Mouse (Mus musculus): ENCODE results near the gene Hipk2.
"Not testable (repeated sequence)": the region's sequence is repeated elsewhere in the genome, so short reads cannot be mapped to it uniquely, and the experiment has no call there.

Hipk2 gene

DNA sequence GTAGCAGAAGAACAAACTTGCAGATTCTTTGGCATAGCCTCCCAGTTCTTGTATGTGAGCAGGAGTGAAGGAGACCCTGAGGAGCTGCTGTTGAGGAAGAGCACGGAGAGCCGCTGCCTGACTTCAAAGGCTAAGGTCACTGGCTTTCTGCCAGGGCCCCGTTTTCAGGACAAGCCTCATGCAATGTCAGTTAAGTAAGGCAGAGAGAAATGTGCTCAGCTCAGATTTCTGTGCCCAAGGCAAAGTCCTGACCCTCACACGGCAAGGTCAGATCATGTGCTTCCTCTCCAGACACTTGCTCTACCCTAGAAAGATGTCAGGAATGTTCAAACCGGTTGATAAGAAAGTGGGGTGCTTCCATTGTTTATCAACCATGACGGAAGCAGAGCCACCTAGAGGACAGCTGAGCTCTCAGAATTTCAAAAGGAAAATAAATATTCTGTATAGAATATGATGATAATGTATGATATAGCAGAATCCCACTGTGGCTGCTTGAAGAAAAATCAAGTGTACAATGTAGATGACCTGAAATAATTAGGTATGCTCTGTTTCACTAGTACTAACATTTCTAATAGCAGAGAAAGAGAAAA, 173.1 kb downstream of the Hipk2 start:
- DNase-seq (ENCODE audit: low read depth), result no peak

DNA sequence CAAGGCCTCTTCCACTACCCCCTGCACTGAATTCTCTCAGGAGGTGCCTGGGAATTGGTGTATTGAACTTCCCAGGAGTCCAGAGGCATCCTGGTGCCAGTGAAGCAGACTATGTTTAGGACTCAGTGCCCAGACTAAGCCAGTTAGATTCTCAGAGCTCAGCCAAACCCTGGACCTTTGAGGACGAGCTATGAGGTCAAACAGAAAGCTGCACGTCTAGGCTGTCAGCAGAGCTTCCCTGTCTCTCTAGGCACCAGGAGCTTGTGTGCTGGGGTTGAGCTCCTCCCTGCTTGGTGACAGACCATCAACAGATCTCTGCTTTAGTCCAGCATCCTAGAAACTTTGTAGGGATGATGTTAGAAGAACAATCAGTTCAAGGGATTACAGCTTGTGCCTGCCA, 174.5 kb downstream of the Hipk2 start:
- no peak for DNase-seq (ENCODE audit: low read depth)

DNA sequence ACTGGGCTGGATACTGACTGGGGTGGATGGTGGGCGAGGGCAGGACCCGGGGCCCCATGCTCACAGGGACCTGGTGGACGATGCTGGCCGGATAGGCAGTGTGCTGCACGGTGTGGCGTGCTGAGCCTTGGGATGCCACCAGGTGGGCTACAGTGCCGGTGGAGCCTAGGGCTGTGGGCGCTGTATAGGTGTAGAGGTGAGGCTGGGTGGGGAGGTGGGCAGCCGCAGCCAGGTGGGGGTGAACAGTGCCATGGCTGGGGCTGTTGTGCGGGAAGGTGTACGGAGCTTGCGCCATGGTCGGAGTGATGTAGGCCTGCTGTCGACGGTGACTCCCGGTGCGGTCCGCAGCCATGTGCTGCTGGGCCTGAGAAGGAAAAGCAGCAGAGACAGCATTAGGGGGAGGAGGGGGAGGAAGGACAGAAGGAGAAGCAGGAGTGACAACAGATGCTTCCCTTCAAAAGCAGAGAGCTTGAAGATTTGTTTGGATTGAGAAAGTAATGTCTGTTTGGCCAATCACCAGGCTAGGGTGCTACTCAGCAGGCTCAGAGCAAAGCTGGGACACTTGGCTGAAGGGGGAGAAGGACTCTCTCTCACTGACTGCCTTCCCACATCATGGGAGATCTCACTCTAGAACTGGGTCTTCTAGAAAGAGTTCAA, 177.6 kb downstream of the Hipk2 start:
- DNase-seq (ENCODE audit: low read depth), result no peak

DNA sequence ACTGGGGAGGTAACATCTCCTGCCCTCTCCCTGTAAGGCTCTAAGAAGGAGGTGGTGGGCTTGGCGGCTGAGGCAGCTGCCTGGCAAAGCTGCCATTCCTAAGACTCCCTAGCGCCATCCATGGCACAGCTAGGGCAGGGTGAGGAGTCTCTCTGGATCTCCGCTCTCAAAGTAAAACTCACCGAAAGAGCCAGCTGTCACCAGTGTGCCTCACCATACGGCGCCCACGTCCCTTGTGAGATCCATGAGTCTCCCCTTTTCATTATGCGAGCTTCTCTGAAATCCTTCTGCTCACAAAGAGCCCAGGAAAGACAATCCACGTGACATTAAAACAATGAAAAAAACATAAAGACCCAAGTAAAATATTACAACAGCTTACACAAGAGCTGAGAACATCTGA, 179.4 kb downstream of the Hipk2 start:
- DNase-seq (ENCODE audit: low read depth), result no peak

DNA sequence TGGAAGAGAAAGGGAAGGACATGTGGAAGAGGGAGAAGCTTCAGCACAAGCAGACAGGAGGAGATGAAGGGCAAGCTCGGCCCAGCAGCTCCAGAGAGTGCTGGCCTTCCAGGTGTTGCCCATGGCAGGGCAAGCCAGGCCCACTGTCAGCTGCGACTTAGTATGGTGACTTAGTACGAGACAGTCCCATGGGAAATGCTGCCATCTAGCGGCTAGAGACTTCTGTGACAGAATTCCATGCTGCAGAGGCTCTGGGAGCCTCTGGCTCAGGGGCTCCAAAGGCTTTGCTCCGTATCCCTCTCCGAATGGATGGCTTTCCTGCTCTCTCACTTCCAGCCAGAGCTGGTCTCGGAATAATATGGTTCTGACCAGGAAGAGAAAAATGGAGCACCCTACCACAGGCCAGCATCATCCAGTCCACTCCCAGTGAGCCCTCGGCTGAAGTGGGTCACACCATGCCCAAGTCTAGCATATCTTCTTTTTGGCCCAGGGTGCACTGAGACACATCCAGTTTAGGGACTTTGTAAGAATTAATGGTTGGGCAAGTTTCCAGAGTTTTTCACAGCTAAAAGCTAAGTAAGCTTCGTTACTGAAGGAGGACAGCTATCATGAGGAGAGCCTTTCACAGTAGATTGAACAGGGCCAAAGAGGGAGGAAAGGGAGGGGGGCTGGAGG, 180.4 kb downstream of the Hipk2 start:
- peak; percentile 67 for DNase-seq (ENCODE audit: low read depth)

DNA sequence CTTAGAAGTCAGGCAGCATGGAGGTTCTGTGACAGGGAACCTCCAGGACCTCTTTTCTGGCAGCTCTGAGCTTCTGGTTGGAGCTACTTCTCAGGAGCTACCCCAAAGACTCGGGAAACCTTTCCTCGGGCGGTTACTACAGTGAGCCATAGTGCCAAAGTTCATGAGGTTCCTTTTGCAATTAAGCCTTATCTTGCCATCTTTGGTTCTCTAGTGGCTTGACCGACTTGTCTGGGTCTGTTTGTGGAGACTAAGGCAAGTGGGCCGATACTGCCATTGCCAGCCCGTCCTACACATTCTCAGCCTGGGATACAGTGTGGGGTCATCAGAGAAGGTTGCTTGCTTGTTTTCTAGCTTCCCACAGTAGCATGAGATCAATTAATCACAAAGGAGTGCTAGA, 183.4 kb downstream of the Hipk2 start:
- no peak for DNase-seq (ENCODE audit: low read depth)

DNA sequence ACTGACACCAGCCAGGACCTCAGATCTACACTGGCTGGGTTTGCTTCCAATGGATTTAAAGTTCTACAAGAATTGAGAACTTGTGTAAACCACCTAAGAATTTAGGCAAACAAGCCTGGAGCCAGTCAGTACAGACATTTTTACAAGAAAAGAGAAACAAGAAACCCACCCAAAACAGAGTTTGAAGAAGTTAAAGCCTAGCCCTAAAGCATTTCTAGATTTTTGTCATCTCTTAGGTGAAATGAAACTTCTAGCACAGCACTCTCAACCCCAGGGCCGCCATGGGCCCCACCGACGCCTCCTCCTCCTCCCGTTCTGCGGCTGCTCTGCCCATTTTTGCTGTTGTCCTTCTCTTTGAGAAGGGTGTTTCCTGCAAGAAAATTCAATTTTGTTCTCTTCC, 184.9 kb downstream of the Hipk2 start:
- DNase-seq (ENCODE audit: low read depth), result no peak

DNA sequence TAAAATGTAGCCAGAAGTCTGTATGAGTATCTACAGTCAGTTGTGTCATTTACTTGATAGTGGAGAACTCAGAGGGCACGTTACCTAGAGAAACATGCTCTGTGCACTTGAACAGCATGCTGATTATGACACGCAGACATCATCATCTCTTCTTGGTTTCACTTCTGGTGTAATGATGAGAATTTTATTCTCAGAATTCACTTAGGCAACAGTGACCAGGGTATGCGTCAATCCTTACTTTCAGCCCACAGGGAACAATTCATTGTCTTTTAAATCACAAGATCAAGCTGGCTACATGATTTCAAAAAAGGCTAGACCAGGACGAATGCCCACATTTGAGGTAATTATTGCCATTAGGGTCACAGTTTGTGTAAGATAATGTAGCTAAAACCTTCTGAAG, 185.3 kb downstream of the Hipk2 start:
- DNase-seq (ENCODE audit: low read depth), result no peak

DNA sequence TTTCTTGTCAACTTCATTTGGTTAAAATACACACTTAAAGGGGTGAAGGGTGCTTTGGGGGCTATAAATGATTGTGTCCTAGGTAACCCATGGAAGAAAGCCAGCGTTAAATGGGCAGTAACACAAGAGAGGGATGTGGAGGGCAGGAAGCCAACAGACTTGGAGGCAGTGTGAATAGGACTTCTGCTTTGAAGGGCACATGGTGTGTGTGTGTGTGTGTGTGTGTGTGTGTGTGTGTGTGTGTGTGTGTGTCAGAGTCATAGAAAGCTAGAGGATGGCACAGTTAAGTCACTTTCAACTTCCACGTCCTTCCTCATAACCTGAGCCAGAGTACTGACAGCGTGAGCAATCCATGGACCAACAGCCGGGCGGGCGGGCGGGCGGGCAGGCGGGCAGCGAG, 187.1 kb downstream of the Hipk2 start:
- no peak for DNase-seq (ENCODE audit: low read depth)

DNA sequence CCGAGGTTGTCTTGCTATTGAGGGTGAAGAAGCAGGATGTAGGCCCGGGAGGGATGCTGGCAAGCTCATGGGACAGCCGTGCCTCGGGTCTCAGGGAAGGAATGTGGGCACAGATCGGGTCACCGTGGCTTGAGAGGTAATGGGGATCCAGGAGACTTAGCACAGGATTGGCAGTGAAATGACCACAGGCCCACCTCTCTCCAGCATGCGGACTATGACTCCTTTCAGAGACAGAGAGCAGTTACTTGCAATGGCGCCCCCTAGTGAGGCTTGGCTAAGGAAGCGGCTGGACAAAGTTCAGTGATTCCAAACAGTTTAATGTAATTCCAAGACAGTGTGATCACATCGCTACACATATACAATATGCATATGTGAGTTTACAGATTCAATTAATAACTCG, 188.7 kb downstream of the Hipk2 start:
- DNase-seq (ENCODE audit: low read depth), result no peak

DNA sequence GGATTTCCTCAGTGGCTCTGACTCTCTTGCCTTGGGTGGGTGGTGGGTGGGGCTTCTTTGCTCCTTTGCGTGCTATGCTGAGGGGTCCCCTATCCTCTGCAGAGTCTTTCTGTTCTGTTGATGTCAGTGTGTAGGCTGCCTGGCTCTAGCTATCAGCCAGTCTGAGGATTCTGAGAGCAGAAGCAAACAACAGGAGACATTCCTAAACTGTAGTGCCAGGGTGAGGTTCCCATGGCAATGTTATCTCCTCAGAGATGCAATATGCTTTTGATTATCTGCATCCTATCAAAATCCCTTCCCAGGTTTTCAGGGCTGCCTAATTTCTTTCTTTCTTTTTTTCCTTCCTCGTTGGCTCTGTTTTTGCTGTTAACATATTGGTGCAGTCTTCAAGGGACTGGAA, 193.4 kb downstream of the Hipk2 start:
- no peak for DNase-seq (ENCODE audit: low read depth)

DNA sequence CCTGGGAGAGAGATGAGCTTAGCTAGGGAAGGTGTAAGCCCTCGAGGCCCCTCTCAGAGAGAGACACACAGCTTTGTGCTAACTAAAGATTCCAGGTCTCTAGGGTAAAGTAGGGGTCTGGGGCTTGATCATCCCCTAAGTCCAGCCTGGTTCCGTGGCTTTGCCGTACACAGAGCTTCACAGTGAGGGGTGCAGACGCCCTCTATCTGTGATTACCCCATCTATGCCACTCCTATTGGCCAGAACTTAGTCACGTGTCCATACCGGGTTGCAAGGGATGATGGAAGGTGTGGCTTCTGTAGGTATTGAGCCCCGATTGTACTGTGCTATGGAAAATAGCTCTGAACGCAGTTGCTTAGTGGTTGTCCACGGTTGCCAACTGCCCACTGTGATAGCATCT, 198.3 kb downstream of the Hipk2 start:
- DNase-seq (ENCODE audit: low read depth), result no peak

DNA sequence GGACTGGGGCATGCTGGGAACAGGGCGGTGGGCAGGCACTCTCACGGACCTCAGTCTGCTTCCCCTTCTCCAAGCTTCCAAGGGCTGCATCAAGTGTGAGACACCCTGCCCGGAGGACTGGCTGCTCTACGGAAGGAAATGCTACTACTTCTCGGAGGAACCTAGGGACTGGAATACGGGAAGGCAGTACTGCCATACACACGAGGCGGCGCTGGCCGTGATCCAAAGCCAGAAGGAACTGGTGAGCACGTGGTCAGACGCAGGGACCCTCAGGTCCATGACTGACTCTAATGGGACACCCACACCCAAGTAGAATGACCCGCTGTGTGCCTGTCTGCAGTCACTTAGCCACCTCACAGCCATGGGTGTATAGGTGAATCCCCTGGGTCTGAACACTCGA, 199.2 kb downstream of the Hipk2 start:
- DNase-seq (ENCODE audit: low read depth), result no peak

DNA sequence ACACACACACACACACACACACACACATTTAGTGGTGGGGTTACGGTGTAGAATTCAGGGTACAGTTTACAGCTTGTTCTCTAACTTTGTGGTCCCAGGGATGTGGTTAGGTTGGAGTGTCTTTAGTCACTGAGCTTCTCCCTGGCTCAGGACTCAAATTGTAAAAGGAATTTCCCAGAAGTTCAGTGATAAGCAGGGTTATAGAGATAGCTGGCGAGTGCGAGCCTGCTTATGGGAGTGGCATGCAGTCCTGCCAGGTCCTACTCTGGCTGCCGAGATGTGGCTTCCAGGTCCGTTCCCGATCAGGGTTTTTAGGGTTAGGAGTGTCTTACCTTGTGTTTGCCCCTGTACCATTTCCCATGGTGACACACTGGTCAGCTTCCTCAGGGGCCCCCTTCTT, 199.7 kb downstream of the Hipk2 start:
- DNase-seq (ENCODE audit: low read depth), result no peak

DNA sequence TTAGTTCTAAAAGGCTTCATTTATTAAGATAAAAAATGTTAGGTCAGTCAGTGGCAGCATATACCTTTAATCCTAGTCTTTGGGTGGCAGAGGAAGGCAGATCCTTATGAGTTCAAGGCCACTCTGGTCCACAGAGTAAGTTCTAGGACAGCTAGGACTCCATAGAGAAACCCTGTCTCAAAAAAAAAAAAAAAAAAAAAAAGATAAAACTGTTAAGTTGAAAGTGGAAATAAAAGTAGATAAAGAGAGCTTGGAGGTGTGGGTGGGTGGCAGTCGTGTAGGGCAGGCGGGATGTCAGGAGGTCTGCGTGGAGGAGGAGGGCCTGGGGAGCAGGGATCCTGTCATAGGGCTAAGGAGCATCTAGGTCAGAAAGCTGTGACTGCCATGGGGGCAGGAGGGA, 204.0 kb downstream of the Hipk2 start:
- no peak for DNase-seq (ENCODE audit: low read depth)

DNA sequence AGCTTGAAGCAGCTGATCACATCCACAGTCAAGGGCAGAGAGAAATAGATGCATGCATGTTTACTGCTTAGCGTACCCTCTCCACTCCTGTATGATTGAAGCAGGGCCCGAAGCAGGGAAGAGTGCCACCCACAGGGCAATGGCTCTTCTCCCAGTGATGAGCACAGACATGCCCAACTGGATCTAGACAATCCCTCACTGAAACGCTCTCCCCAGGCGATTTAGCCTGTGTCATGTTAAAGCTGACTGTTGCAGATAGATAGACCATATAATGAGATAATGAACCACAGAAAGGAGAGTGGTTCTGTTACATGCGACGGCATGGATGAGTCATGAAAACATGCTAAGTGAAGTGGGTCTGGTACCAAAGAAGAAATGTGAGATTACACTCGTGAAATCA, 204.7 kb downstream of the Hipk2 start:
- no peak for DNase-seq (ENCODE audit: low read depth)

DNA sequence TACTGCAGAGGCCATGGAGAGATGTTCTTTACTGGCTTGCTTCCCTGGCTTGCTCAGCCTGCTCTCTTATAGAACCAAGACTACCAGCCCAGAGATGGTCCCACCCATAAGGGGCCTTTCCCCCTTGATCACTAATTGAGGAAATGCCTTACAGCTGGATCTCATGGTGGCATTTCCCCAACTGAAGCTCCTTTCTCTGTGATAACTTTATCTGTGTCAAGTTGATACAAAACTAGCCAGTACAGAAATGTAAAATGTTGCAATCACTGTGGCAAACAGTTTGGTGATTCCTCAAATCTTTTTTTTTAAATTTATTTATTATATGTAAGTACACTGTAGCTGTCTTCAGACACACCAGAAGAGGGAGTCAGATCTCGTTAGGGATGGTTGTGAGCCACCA, 205.5 kb downstream of the Hipk2 start:
- DNase-seq (ENCODE audit: low read depth), result not testable (repeated sequence)

DNA sequence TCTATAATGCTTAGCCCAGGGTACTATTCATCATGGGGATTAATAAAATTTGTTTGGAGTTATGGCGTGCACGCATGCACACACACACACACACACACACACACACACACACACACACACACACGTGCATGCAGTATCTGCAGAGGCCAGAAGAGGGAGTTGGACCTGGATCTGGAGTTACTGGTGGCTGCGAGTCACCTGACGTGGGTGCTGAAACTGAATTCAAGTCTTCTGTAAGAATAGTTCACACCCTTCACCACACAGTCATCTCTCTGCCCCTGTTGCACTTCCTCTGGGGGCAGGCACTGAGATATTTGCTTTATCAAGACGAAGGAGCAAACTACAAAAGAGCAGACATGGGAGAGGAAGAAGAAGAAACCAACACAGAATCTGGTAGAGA, 206.4 kb downstream of the Hipk2 start:
- no peak for DNase-seq (ENCODE audit: low read depth)

DNA sequence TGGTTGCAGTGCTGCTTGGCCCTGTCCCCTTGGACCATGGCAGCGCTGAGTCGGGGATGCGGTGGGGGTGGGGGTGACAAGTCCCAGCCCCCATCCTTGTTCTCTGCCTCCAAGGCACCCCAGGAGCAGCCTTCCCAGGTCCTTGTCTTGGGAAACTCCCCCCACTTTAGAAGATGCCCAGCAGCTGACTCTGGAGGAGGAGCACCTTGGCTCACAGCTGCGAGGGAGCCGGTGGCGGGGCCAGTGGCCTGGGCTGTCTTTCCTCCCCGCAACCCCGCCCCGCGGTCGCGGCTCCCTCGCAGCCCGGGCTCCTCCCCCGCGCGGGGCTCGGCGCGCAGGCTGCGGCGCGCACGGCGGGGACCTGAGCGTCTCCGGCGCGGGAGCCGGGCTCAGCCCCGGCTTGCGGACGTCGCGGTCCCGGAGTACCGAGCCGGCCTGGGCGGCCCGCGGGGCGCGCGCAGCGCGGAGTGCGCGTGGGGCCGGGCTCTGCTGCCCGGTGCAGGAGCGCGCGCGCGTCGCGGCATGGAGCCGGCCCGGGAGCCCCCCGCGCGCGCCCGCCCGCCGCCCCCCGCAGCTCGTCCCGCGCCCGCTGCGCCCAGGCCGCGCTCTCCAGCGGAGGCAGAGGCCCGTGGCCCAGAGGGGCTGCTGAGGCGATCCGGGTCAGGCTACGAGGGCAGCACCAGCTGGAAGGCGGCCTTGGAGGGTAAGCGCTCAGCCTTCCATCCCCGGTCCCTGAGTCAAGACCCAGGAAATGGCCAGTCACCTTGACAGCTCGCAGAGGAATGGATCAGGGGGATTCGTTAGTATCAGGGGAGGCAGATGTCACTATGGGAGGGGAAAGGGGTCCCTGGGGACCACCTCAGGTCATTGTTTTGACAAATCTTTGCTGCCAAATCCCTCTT, 213.0 kb downstream of the Hipk2 start, which contains the start of gene Clec2l:
Gene Clec2l, plus strand, starts transcription at position 356 of the 902 bp plus-strand sequence.
- no peak for DNase-seq (ENCODE audit: low read depth)

DNA sequence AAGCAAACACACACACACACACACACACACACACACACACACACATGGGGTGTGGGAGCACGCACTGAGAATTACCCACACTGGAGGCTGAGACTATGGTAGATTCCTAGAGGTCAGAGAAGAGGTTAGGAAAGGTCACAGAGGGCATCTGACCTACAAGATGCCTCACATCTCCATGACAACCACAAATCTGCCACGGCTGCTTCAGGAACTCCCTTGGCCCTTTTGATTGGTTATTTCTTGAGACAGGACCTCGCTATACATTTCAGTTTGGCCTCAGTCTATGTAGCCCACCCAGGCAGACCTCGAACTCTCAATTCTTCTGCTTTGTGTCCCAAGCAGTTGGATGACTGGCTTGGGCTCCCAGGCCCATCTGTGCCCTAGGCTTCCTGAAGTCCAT, 214.3 kb downstream of the Hipk2 start:
- DNase-seq (ENCODE audit: low read depth), result no peak

DNA sequence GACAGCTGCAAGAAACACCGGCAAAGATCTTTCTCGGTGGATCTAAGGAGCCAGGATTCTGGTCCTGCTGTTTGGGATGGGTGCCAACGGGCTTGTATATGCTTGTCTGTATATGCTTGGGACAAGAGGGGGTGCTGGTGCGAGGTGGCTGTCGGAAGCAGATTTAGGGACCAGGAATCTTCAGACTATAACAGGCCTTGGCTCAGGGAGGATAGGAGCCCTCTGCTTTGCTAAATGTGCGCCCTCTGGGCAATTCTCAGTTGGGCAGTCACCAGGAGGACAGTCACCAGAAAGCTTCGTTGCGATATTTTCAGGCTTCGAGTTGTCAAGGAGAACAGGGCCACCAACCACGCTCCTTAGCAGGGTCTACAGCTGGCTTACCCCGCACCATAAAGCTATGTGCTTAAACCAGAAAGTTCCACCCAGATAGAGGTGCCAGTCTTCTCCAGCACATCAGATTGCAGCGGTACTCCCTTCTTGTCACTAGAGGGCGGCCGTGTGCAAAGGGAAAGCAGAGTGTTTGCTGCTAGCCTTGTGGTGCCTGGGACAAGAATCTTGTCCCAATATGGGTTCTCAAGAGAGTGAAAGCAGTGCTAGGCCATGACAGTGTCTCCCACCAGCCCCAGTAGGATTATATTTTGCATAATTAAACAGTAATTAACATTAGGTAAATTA, 225.6 kb downstream of the Hipk2 start:
- DNase-seq (ENCODE audit: low read depth), result peak; percentile 83

DNA sequence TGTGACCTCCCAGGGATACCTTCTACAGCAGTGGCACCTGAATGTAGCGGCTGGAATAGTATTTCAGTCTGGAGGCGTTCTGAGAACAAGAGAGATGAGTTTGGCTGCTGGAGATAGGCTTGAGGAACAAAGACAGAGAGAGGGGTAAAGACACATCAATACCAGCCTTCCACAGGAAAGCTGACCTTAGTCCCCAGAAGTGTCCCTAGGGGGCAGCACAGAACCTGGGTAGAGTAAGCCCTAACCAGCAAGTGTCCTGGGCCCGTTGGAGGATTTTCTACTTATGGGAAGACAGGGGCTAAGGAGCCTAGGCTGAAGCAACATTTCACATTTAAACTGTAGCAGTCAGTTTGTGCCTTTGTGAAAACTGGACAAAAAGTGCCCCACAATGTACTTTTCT, 226.4 kb downstream of the Hipk2 start:
- peak; percentile 44 for DNase-seq (ENCODE audit: low read depth)

Measured in c-Kit-positive CD71-positive TER-119-negative erythroid progenitor cells, embryonic 14.5 days (primary cell).